Mouse (Mus musculus) left cerebral cortex, postnatal 10 days (tissue): Measurements from ENCODE around the gene Paqr4. TPM values are rescaled to one million over a fixed set of nuclear protein-coding genes. Genes with fewer than 3 reads are reported as not detected.
"Not testable (repeated sequence)": the region's sequence is repeated elsewhere in the genome, so short reads cannot be mapped to it uniquely, and the experiment has no call there.

Experiments
- DNase-seq, 2 experiments: peaks; one replicate each; pipeline ENCODE4 v3.0.0; 2021 to 2022; ENCODE audit warnings: low spot score in 2 of 2, mixed read lengths in 1 of 2; ENCODE audit errors: extremely low spot score in 1 of 2
- intact Hi-C: fragments of 180-260 bp; cut with DNase I; formaldehyde crosslinking; loops from one replicate; pipeline ENCODE4 v1.15.1; 2025
- total RNA-seq, 2 experiments: library from RNA; stranded (reverse); gene quantifications; 2 replicates each; pipeline ENCODE4 v1.2.3; 2021

Paqr4 gene
- 10 to 100 TPM; 55.8 to 57.7 TPM for total RNA-seq

DNA sequence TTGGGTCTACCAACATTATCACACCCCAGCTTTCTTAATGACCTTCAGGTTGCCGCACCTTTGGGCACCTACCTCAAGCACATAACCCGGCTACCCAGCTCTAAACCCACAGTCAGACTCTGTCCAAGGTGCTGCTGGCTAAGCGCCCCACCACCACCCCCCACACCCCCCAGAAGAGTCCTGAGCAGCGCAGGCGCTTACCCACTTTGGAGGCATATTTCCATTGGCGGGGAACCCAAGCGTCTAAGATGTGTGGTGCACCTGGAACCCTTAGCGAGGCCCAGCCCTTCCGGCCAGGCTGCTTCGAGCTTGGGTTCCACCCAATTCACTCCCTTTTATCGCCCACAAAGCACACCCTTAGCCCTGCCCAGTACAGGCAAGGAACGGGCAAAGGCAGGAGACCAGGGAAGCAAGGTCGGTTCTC lies at the start of gene Paqr4:
Gene Paqr4 (minus strand): TSS at position 270 of the 424 bp plus-strand sequence.
- intact Hi-C loops, result no loop called here

DNA sequence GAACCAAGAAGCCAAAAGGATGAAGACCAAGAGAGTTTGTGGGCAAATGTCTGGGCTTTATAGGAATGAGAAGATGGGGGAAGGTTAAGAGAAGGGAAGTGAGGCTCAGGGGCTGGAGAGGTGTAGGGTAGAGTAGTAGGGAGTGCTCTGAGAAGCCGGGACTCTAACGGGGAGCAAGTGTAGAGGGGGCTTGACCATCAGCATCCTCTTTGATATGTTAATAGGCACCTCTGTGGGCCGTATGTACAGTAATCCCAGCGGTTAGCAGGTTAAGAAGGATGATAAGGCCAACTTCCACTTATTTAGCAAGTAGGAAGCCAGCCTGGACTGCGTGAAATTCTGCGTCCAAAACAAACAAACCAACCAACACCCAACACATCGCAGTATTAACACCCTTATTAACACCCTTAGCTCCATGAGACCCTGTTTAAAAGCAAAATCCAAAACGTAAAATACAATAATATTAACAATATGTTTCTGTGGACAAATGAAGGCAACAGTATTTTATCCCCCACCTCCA lies 49.1 kb upstream of the Paqr4 start:
- intact Hi-C loops, result no loop called here
- DNase-seq, result no peak

More for the DNA sequence above, at the start of gene Paqr4:
- DNase-seq, result no peak

DNA sequence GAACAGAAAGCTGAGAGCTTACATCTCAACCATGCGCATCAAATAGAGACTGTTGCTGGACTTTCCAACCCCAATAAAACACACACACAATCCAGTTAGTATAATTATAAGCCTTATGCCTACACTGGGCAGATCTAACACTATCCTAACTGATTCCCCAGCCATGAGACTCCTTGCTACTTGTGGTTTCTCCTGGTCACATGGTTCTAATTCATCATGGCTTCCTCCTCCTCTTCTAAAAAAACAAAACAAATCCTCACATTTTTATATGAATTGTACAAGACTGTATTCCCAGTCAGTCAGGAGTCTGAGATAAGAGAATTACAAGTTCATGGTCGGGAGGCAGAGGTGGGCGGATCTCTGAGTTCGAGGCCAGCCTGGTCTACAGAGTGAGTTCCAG lies 48.3 kb upstream of the Paqr4 start:
- intact Hi-C loops, result no loop called here
- DNase-seq, result no peak

DNA sequence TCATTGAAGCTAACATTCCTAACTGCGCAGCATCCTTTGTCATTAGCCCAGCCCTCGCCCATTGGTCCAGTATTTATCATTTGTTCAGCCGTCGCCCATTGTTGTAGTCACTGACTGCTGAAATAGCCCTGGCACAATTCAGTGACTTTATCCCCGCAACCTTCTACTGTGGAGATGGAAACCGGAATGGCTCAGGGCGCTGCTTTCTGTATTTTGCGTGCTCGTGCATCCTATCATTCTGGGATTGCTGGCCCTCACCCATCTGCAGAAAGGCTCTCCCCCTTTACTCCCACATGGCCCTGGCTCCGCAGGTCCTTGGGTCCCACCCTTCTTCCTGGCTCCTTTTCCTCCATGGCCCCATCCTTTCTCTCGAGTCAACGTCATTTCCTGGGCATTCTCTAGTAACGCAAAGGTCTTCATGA lies 45.9 kb upstream of the Paqr4 start:
- intact Hi-C loops, result no loop called here
- peak; percentile 42 to 55 for DNase-seq

DNA sequence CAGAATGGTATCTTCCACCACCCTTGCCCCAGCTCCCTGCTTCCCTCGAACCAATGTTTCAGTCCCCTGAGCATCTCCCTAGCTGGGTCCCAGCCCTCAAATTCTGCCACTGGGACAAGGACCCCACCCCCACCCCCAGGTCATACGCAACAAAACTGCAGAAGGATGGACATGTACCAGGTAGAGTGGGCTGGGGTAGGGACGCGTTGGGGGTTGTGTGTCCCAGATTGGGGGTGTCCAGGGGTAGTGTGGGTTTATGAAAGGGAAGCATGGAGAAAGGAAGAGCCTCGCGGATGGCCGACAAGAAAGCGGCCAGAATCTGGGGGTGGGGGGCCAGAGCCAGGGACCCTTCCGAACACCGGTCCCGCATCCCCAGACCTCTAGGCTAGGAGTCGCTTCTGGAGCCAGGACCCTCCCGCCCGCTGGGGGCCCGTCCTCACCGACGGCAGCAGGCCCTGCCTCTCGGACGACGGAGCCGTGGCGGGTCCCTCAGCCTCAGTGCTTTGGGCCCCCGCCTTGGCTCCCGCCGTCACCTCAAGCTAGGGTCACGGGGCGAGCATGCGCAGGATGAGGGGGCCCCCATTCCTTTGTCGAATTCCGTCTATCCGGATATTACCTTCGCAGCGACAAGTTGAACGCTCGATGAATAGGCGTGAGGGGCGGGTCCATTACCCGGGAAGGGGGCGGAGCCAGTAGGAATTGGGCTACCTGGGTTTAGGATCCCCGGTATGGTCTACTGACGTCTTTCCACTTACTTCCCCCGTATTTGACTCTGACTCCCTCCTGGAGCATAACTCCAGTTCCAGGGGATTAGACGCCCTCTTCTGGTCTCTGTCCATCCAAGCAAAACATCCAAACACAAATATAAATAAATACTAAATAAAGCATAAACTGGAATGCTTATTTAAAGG lies 45.1 kb upstream of the Paqr4 start, which contains the start of gene Flywch2:
Gene Flywch2 (minus strand): TSS at position 521 of the 911 bp plus-strand sequence.
- intact Hi-C loops, result no loop called here
- DNase-seq, result peak; percentile 87 to 89

DNA sequence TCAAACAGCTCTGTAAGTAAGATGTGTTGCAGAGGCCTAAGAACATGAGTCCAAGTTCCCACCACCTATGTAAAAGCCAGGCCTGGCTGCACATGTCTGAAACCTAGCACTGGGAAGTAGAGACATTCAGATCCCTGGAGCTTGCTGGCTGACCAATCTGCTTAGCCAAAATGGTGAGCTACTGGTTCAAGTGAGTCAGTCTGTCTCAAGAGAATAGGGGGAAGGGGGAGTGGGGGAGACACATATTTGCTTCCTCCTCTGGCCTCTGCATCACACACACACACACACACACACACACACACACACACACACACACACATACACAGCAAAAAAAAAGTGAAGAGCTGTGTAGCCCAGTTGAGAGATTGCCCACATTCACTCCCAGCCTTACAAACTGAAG lies 42.7 kb upstream of the Paqr4 start:
- intact Hi-C loops, result no loop called here
- DNase-seq, result no peak

DNA sequence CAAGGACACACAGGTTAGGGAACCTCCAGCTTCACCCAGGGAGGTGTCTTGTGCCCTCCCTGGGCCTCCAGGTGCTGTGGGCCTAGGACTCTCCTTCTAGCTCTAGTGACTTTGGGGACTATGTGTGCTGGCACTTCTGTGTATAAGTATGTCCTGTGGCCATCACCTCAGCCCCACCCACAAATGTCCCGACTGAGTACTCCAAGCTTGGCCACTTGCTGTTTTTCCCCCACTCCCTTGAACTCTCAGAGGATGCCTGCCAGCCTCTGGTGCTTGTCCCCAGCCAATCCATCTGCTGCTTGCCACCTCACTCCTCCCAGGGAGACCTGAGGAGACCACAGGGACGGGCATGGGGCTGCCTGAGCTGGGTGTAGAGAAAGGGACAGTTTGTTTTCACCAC lies 37.8 kb upstream of the Paqr4 start:
- no peak for DNase-seq
- intact Hi-C loops, result loop anchor here (5.0 kb wide), 1 partner anchor 184 kb away; no protein-coding TSS in a partner anchor

DNA sequence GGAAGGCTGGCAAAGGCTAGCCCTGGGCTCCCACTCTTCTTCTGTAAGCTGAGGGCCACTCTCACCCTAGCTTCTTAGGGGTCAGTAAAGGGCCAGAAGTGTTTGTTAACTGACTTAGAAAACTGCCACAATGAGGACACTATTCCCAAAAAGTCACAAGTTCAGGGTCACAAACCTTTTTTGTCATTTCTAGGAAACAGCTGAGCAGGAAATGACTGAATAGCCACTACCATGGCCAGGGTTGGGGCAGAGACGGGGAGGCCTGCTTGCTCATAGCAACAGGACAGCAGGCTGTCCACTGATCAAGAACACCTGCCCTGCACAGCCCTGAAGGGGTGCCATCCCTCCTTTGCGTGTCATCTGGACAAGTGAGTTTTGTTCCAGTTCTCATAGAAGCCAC lies 36.5 kb upstream of the Paqr4 start:
- DNase-seq, result no peak
- intact Hi-C loops, result loop anchor here (5.0 kb wide), 1 partner anchor 185 kb away; no protein-coding TSS in a partner anchor

DNA sequence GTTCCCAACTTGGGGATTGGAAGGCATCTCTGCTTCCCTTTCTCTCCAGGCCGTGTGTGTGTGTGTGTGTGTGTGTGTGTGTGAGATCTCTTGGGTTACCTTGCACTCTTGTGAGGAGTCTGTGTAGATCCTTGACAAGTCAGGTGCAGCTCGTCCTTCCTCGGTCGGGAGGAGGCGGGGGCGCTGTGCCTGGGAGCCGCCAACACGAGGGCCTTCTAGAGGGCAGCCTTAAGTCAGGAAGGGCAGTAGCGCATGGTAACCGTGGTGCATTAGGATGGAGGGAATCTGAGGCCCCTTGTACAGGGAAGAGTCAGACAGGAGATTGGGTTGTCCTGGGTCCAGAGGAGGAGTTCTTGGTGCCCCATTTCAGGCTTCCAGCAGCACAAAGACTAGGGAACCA lies 35.5 kb upstream of the Paqr4 start:
- DNase-seq, result no peak
- intact Hi-C loops, result loop anchor here (5.0 kb wide), 1 partner anchor 186 kb away; no protein-coding TSS in a partner anchor

DNA sequence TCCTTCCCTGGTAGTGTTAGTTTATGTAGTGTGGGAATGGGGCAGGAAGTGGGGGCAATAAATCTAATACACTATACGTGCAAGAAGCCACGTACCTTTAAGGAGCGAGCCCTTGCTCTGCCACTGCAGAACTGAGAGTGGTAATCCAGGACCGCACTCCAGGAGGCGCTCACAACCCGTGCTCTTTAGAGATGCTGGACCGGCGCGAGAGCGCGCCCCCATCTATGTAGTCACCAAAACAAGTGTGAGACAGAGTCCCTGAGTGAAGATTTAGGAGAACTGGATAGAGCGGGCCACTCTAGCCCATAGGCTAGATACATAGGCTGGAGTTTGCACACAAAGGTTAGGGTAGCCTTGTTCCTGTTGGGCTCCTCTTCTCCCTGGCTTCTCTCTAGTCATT lies 33.4 kb upstream of the Paqr4 start:
- DNase-seq, result peak; percentile 48 to 87
- intact Hi-C loops, result loop anchor here (5.0 kb wide), 1 partner anchor 53 kb away; the partner anchor contains the start of gene Elob

DNA sequence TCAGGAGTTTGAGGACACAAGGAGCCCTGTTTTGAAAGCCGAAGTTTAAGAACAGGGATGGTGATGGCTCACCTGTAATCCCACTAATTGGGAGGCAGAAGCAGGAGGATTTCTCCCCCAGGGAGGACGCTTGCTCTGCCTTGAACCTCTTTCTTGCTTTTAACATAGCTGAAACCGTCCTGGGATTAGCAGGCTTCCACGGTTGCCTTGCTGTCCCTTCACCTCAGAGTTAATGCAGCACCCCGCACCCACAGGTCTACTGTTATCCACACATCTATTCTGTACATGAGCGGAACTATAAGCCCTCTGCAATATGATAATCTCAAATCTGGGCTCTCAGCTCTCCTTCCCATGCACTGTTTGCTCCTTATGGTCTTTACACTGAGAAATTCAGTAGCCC lies 33.0 kb upstream of the Paqr4 start:
- intact Hi-C loops, result loop anchor here (5.0 kb wide), 1 partner anchor 54 kb away; the partner anchor contains the start of gene Elob
- DNase-seq, result no peak

DNA sequence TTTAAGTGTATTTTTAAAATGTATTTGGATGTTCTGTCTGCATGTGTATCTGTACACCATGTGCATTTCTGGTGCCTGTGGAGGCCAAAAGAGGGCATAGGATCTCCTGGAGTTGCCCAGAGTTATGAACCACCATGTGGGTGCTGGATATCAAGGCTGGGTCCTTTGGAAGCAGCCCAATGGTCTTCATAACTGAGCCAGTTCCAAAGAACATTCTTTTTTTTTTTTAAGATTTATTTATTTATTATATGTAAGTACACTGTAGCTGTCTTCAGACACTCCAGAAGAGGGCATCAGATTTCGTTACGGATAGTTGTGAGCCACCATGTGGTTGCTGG lies 31.5 kb upstream of the Paqr4 start:
- intact Hi-C loops, result loop anchor here (5.0 kb wide), 1 partner anchor 55 kb away; the partner anchor contains the start of gene Elob
- DNase-seq, result not testable (repeated sequence)

DNA sequence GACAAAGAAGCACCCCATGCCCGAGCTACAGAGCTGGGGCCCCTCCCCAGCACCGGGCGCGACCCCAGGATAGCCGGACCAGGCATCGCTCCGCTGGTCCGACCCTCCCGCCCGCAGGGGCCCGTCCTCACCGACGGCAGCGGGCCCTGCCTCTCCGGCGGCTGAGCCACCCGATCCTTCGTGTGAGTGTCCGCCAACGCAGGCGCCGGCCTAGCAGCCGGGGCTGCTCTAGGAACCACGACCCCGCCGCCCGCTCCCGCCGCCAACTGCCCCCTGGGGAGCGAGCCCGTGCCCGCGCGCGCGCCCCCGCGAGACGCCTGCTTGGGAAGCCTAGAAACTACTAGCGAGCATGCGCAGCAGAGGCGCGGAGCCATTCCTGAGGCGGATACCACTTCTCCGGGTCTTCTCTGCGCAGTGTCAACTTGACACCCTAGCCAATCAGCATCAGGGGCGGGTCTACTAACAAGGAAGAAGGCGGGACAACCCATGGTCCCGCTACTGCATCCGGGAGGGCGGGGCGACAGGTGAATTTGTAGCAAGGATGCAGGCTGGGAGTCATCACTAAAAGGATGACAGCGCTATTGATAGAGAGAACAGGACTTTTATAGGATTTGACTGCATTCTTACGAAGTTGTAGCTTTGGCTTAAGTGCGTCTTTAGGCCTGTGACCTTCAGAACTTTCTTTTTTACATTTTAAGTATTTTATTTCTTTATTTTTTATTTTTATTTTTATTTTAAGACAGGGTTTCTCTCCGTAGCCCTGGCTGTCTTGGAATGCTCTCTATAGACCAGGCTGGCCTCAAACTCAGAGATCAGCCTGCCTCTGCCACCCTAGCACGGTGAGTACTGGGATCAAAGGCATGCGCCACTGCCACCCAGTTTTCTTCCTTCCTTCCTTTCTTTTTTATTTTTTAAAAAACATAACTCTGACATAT lies 30.9 kb upstream of the Paqr4 start, which contains the start of gene Flywch1:
Gene Flywch1 (minus strand): TSS at position 319 of the 935 bp plus-strand sequence.
- intact Hi-C loops, result loop anchor here (5.0 kb wide), 1 partner anchor 56 kb away; the partner anchor contains the start of gene Elob

DNA sequence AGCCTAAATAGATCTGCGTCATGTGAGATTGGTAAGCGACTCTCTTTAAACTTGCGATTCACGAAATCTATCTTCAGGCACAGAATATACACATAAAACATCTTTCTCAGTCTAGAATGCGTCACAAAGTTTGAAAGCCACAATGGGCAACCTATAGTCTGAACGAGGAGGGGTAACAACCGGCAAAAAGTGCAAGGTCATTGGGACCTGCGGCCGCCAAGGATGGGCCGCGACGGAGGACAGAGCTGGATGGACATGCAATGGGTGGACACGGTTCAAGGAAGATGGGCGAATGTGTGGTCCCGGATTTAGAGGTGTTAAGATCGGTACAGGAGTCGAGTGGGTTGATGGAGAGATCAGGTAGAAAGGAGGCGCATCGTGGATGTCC lies 30.2 kb upstream of the Paqr4 start:
- intact Hi-C loops, result loop anchor here (5.0 kb wide), 1 partner anchor 56 kb away; the partner anchor contains the start of gene Elob
- no peak for DNase-seq

More for the DNA sequence above, 30.9 kb upstream of the Paqr4 start, which contains the start of gene Flywch1:
- DNase-seq, result peak; percentile 98 to 99

DNA sequence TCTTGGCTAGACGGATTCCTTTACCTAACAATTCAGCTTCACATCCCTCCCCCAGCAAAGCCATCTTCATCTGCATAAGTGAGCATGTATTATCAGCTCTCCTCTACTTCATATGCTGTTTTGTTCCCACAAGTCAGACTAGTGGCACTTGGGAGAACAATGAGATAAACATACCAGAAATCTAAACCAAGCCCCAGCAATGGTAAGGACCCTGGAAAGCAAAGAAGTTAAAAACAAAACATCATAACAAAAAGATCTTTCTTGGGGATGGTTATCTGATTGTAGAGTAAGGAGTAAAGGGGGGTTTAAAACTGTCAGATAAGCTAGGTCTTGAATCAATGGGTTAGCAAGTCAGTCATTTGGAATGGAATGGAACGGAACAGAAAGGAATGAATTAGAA lies 29.8 kb upstream of the Paqr4 start:
- DNase-seq, result no peak
- intact Hi-C loops, result loop anchor here (5.0 kb wide), 1 partner anchor 57 kb away; the partner anchor contains the start of gene Elob

DNA sequence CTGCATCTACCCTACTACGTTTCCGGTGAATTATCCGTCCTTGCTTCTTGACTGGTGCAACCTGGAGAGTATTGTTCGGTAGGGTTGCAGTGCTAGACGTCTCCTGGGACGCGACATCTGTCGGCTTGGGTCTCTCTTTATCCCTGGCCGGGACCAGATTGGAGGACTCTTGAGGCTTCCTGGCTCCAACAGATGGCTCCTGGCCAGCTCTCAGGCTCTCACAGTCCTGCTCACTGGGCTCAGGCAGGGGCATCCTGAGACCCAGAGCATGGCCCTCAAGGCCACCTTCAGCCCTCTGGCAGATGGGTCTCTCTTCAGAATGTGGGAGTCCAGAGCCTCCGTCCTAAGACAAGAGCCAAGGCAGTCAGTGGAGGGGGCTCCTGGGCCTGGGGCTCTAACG lies 22.3 kb upstream of the Paqr4 start:
- intact Hi-C loops, result no loop called here
- no peak for DNase-seq

DNA sequence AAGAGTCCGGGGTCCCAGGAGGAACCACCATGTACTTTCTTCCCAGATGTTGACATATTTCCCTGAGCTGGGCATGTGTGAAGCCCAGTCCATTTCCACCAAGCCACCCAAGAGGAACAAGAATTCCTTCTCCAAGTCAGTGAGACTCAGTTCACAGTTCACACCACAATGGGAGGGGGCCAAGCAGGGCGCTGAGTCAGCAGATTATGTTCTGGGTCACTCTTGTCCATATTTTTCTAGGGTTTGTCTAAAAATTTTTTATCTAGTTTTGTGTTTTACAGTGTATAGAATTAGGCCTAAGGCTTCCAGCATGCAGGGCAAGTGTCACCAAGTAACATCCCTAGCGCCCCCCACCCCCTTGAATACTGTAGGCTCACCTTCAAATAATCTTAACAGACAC lies 20.5 kb upstream of the Paqr4 start:
- DNase-seq, result no peak
- intact Hi-C loops, result no loop called here

DNA sequence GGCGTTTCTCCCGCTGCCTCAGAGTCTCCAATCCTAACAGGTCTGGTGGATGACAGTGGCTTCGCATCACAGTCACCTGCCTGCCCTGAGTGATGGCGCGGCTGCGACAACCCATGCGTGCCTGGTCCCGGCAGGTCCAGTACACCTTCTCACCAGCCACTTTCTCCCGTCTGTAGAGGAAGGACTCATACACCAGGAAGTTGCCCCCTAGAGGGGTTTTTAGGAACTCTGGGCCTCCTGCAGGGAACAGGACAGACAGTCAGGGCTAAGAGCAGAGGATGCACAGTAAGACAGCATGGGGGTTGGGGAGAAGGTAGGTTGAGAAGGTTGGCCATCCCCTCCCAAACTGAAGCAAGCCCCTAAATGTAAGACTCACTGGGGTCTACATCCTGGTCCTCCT lies 19.6 kb upstream of the Paqr4 start:
- DNase-seq, result no peak
- intact Hi-C loops, result no loop called here

DNA sequence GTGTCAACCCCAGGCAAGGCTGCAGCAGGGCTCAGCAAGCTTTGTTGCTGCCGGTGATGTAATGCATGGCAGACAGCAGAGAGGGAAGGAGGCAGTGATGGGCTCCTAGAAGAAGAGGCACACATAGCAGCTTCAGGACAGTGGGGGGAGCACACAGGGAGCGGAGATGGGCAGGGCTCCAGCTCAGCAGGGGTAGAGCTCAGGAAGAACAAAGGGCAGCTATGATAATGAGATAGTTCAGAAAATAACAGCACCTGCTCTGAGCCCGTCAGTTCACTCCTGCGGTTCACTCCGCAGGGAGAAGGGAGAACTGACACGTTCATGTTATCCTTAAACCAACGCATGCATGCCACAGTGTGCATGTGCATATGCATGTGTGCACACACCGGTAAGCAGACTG lies 18.1 kb upstream of the Paqr4 start:
- DNase-seq, result no peak
- intact Hi-C loops, result no loop called here
